Mouse (Mus musculus): ENCODE results near the gene Gm16253.

The Gm16253 gene

GRCm38 (mm10) chr3:96576690-96577541 lies at the start of gene Gm16253:
TSS of gene Gm16253 (plus strand) at chr3:96576984.
- peak; percentile 74 for DNase-seq (ENCODE audit: low spot score)

GRCm38 (mm10) chr3:96528506-96528905 lies 48.3 kb upstream of the Gm16253 start:
- no peak for DNase-seq (ENCODE audit: low spot score)

GRCm38 (mm10) chr3:96532050-96532449 lies 44.7 kb upstream of the Gm16253 start:
- DNase-seq (ENCODE audit: low spot score) = no peak

- no peak for DNase-seq (ENCODE audit: low spot score)
These were observed 42.5 kb upstream of the Gm16253 start for GRCm38 (mm10) chr3:96534300-96534699.

- no peak for DNase-seq (ENCODE audit: low spot score)
These were observed 37.5 kb upstream of the Gm16253 start for GRCm38 (mm10) chr3:96539316-96539715.

- DNase-seq (ENCODE audit: low spot score) = no peak
These were observed 36.0 kb upstream of the Gm16253 start for GRCm38 (mm10) chr3:96540740-96541139.

- DNase-seq (ENCODE audit: low spot score) = no peak
These were observed 35.3 kb upstream of the Gm16253 start for GRCm38 (mm10) chr3:96541328-96542078.

- DNase-seq (ENCODE audit: low spot score) = no peak
These were observed 34.2 kb upstream of the Gm16253 start for GRCm38 (mm10) chr3:96542554-96542953.

GRCm38 (mm10) chr3:96543345-96543744 lies 33.4 kb upstream of the Gm16253 start:
- DNase-seq (ENCODE audit: low spot score) = no peak

GRCm38 (mm10) chr3:96545565-96545964 lies 31.2 kb upstream of the Gm16253 start:
- no peak for DNase-seq (ENCODE audit: low spot score)

GRCm38 (mm10) chr3:96546880-96547279 lies 29.9 kb upstream of the Gm16253 start:
- DNase-seq (ENCODE audit: low spot score) = no peak

GRCm38 (mm10) chr3:96547389-96547960 lies 29.3 kb upstream of the Gm16253 start:
- no peak for DNase-seq (ENCODE audit: low spot score)

- DNase-seq (ENCODE audit: low spot score) = no peak
These were observed 28.0 kb upstream of the Gm16253 start for GRCm38 (mm10) chr3:96548824-96549223.

GRCm38 (mm10) chr3:96549346-96549745 lies 27.4 kb upstream of the Gm16253 start:
- no peak for DNase-seq (ENCODE audit: low spot score)

GRCm38 (mm10) chr3:96551203-96551602 lies 25.6 kb upstream of the Gm16253 start:
- DNase-seq (ENCODE audit: low spot score) = no peak

GRCm38 (mm10) chr3:96551890-96552289 lies 24.9 kb upstream of the Gm16253 start:
- no peak for DNase-seq (ENCODE audit: low spot score)

GRCm38 (mm10) chr3:96553601-96554000 lies 23.2 kb upstream of the Gm16253 start:
- DNase-seq (ENCODE audit: low spot score) = no peak

GRCm38 (mm10) chr3:96554251-96554650 lies 22.5 kb upstream of the Gm16253 start:
- no peak for DNase-seq (ENCODE audit: low spot score)

- no peak for DNase-seq (ENCODE audit: low spot score)
These were observed 21.7 kb upstream of the Gm16253 start for GRCm38 (mm10) chr3:96555041-96555596.

GRCm38 (mm10) chr3:96555999-96556614 lies 20.7 kb upstream of the Gm16253 start:
- no peak for DNase-seq (ENCODE audit: low spot score)

- DNase-seq (ENCODE audit: low spot score) = no peak
These were observed 19.8 kb upstream of the Gm16253 start for GRCm38 (mm10) chr3:96556651-96557635.
